Mouse (Mus musculus): Measurements from ENCODE around the gene Cfb.

- TF ChIP-seq CTCF (IDR thresholded peaks at IDR 0.05; ENCODE audit: low read depth, low read length), result no peak
- TF ChIP-seq POLR2A (IDR thresholded peaks at IDR 0.05; ENCODE audit: extremely low read depth, insufficient read depth, low read length), result no peak
Observed at GRCm38 (mm10) chr17:34814818-34815370, 47.4 kb downstream of the Cfb start.
